Mouse (Mus musculus): ENCODE measurements around the gene Tenm4. TPM values are rescaled to one million over a fixed set of nuclear protein-coding genes. Genes with fewer than 3 reads are reported as not detected.

Gene Tenm4
- total and polyA plus RNA-seq, 3 experiments, result 9.2 to 15.2 TPM; not detected in 1

- H3K9ac ChIP-seq (ENCODE audit: control insufficient read depth, low read depth, low read length, poor library complexity, severe bottlenecking), result no peak overlapping the region
- TF ChIP-seq ZKSCAN1 (IDR thresholded peaks at IDR 0.05; ENCODE audit: low read depth, low read length), result no peak
- H3K79me2 ChIP-seq (ENCODE audit: control insufficient read depth, insufficient read depth, low read length, poor library complexity), result no peaks in the 10 kb centered on the region
- H3K27ac ChIP-seq (ENCODE audit: control insufficient read depth, low read depth, low read length), result no peak overlapping the region
- no peaks in the 10 kb centered on the region for H3K4me1 ChIP-seq (ENCODE audit: control insufficient read depth in 1 of 2, insufficient read depth in 2 of 2, low read length in 2 of 2)
- H3K9me3 ChIP-seq (replicated peaks; ENCODE audit: insufficient read depth, low read length), result no peaks in the 10 kb centered on the region
- no peaks in the 10 kb centered on the region; a peak in 1 of 4 replicates for H3K36me3 ChIP-seq (ENCODE audit: control insufficient read depth in 1 of 2, insufficient read depth in 2 of 2, low read length in 2 of 2)
- no peak for DNase-seq (ENCODE audit: low read depth, low spot score)
- no peaks in the 10 kb centered on the region for H3K27me3 ChIP-seq (ENCODE audit: control insufficient read depth in 1 of 2, insufficient read depth in 2 of 2, low read length in 2 of 2)
- no peak overlapping the region for H3K4me3 ChIP-seq (ENCODE audit: control insufficient read depth in 1 of 2, insufficient read depth in 1 of 2, low read depth in 2 of 2, low read length in 2 of 2)
Measured at GRCm38 (mm10) chr7:96834681-96835289, 663.7 kb downstream of the Tenm4 start.

DNA sequence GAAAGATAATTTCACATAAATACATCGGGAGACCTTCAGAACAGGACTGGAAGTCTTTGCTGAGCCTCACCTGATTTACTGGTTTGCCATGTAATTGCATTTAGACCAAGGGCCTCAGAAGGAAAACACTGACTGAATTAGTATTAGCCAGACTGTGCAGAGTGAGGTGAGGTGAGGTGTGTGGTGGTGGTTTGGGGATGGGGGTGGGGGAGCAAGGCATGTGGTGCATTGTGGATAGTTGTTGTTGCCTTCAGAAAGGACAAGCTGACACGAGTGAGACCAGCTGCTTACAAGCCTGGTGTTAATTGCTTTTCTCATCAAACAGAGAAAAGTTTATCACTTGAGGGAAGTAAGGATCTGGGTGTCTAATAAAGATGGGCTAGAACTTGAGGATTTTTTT is 664.3 kb downstream of the Tenm4 start:
- DNase-seq (ENCODE audit: low read depth, low spot score), result no peak
- Histone ChIP-seq H3K27ac (ENCODE audit: control insufficient read depth, low read depth, low read length) (no peak overlapping the region), H3K79me2 (ENCODE audit: control insufficient read depth, insufficient read depth, low read length, poor library complexity) (no peaks in the 10 kb centered on the region), H3K36me3 (ENCODE audit: control insufficient read depth in 1 of 2, insufficient read depth in 2 of 2, low read length in 2 of 2) (no peaks in the 10 kb centered on the region; a peak in 1 of 4 replicates), H3K27me3 (ENCODE audit: control insufficient read depth in 1 of 2, insufficient read depth in 2 of 2, low read length in 2 of 2) (no peaks in the 10 kb centered on the region), H3K4me3 (ENCODE audit: control insufficient read depth in 1 of 2, insufficient read depth in 1 of 2, low read depth in 2 of 2, low read length in 2 of 2) (no peak overlapping the region), H3K4me1 (ENCODE audit: control insufficient read depth in 1 of 2, insufficient read depth in 2 of 2, low read length in 2 of 2) (no peaks in the 10 kb centered on the region), H3K9me3 (replicated peaks; ENCODE audit: insufficient read depth, low read length) (no peaks in the 10 kb centered on the region), H3K9ac (ENCODE audit: control insufficient read depth, low read depth, low read length, poor library complexity, severe bottlenecking) (no peak overlapping the region)
- no peak for TF ChIP-seq GATA1 (IDR thresholded peaks at IDR 0.05; ENCODE audit: low read depth, low read length)
- TF ChIP-seq POLR2A (IDR thresholded peaks at IDR 0.05; ENCODE audit: control insufficient read depth in 1 of 2, insufficient read depth in 1 of 2, low read depth in 1 of 2, low read length in 2 of 2, poor library complexity in 1 of 2), result no peak
- no peak for TF ChIP-seq POLR2AphosphoS5 (IDR thresholded peaks at IDR 0.05; ENCODE audit: borderline replicate concordance, low read depth, low read length)
- TF ChIP-seq TBP (IDR thresholded peaks at IDR 0.05; ENCODE audit: low read depth, low read length), result no peak
- no peak for TF ChIP-seq ELF1 (IDR thresholded peaks at IDR 0.05; ENCODE audit: low read depth, low read length)
- no peak for TF ChIP-seq MAZ (IDR thresholded peaks at IDR 0.05; ENCODE audit: low read depth, low read length)
- no peak for TF ChIP-seq USF2 (IDR thresholded peaks at IDR 0.05; ENCODE audit: borderline replicate concordance in 1 of 2, insufficient read depth in 1 of 2, low read depth in 1 of 2, low read length in 2 of 2)
- no peak for TF ChIP-seq EP300 (IDR thresholded peaks at IDR 0.05; ENCODE audit: low read depth in 1 of 2, low read length in 2 of 2)
- TF ChIP-seq MYC (IDR thresholded peaks at IDR 0.05; ENCODE audit: low read depth, low read length), result no peak
- no peak for TF ChIP-seq NRF1 (IDR thresholded peaks at IDR 0.05; ENCODE audit: insufficient read depth, low read depth, low read length, poor library complexity, severe bottlenecking)
- TF ChIP-seq ZC3H11A (IDR thresholded peaks at IDR 0.05; ENCODE audit: low read depth, low read length), result no peak
- TF ChIP-seq KAT2A (conservative IDR thresholded peaks at IDR 0.05; ENCODE audit: low read depth, low read length), result no peak
- TF ChIP-seq CHD2 (IDR thresholded peaks at IDR 0.05; ENCODE audit: low read length), result no peak
- no peak for TF ChIP-seq POLR2AphosphoS2 (IDR thresholded peaks at IDR 0.05; ENCODE audit: low read length)
